Mouse (Mus musculus): ENCODE results near the gene Gsg1l. TPM values are rescaled to one million over a fixed set of nuclear protein-coding genes. Genes with fewer than 3 reads are reported as not detected.

Gsg1l gene
- total RNA-seq, 2 experiments from 2014 or later = 31.6 to 71.0 TPM

DNA sequence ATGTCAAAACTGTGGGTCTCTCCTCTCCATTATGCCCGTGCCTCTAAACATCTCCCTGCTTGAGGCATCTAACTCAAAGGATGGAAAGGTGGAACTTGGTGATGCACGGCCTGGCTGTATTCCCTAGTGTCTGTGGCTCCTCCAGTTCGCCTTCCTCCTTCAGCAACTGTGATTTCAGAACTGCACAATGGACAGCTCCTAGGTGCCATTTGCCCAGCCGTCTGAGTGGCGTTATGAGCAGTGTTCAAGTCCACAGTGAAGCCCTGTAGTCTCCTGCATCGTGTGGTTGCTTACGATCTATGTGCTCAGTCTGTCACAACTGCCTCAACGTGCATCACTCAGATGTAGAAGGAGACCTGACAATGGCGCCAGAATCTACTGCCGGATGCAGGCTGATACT is 96.6 kb downstream of the Gsg1l start:
- no peak for DNase-seq (ENCODE audit: low spot score in 2 of 2)

DNA sequence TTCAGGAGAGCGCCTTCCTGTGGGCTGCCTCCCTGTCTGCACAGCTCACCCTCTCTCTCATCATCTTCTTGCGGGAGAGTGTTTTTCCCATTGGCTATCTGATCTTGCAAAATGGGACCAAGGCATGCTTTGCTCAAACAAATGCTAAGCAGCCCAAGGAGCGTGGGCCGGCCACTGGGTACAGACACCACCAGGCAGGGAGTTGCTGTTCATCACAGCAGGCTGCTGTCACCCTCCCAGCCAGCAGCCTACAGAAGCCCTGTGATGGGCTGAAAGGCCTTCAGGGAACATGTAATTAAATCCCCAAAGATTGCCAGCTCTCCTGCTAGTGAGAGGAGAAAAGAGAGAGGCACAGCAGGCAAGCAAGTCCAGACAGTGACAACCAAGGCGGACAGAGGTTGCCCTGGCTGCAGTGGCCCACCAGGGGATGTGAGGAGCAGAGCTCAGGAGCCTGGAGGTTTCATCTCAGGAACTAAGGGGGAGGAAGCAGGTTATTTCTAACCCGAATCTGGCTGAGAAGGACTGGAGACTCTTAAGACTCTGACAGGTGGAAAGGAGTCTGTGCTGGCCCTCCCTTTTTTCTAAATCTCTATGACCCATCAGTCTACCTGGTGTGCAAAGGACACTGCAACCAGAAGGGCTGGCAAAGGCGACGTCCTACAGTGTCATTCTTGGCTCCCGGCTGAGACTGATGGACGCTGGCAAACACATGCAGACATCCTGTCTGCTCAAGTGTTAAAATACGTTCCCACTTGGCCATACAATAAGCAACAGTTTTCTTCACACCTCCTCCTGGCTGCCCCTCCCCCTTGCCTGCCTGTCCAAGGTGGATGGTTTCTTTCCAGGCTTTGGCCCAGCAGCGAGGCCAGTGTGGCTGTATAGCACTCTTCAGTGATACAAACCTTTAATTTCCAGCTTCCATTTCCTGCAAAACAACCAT is 98.0 kb downstream of the Gsg1l start:
- no peak for DNase-seq (ENCODE audit: low spot score in 2 of 2)

DNA sequence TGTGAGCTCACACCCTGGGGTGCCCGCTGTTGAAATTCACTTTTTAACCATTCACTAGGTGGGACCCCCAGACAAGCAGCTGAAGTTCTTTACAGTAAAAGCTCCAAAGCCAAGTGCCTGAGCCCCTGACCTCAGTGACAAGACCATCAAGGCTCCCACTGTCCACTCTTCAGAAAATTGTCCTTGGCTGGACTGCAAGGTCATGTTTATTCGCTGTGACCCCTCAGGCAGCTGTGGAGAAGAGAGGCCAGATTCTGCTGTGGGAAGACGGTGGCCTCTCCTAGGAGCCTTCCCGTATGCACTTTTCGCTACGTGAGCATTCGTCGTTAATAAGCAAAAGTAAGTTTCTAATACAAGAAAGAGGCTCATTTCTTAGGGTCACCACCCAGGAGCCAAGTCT is 102.6 kb downstream of the Gsg1l start:
- no peak for DNase-seq (ENCODE audit: low spot score in 2 of 2)

DNA sequence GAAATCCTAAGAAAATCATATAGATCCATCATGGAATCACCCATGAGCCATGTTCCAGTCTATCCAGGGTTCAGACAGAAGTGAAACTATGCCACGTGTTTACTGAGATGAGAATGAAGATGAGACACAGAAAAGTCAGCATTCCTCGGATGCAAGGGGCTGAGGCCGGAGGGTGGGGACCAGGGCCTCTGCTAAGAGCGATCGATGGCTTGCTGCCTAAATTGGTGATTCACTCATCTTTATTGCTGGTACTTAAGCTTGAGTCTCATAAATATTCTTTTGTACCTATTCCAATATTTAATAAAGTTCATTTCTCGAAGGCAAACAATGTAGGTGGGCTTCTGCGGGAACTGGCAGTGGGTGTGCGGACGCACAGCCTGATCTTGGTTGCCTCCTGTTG is 105.5 kb downstream of the Gsg1l start:
- no peak for DNase-seq (ENCODE audit: low spot score in 2 of 2)

DNA sequence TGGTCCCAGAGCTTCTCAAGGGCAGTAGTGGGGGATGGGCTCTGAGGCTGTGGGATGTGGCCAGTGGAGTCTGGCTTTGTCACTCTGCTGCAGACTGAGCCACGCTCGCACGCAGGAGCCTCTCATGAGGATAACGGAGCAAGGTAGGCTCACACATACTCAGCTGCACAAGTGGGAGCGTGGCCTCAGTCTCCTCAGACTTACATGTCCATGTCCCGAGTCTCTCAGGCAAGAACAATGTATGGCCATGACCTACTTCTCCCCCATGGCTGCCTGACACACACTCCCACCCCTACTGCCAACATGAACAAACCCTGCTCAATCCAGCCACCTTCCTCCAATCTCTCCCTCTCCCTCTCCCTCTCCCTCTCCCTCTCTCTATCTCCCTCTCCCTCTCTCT is 106.8 kb downstream of the Gsg1l start:
- no peak for DNase-seq (ENCODE audit: low spot score in 2 of 2)

DNA sequence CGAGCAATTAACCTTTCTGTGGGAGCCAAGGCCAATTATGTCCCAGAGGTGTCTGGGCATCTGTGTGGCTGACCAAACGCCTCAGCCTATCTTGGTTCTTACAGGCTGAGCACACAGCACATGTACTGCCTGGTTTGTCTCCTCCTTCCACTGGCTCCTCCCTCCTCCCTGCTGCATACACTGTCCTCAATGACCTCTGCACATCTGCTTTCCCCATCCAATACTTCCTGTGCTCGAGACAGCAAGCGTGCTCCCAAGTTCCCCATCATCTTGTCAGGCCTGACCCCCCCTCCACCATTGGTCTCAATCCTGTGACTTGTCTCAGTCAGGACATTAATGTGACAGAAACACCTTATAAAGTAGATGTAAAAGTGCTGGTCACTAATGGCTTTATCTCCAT is 108.3 kb downstream of the Gsg1l start:
- DNase-seq (ENCODE audit: low spot score in 2 of 2) = no peak

DNA sequence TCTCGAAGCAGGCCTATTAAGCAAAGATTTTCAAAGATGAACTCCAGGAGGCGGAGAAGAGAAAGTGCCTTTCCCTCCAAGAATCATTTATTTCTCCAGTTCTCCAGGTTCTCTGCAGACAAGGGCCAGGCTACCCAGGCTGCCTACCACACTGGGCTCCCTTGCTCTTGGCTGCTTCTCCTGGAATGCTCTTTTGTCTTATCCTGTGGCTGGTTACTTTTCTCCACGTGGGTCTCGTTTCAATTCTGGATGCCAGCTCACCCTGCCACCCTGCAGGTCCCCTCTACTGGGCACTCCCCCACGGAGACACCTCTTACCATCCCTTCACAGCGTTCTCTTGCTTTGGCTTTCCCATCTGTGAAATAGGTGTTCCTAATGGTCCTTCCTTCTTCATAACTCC is 109.4 kb downstream of the Gsg1l start:
- DNase-seq (ENCODE audit: low spot score in 2 of 2) = no peak

DNA sequence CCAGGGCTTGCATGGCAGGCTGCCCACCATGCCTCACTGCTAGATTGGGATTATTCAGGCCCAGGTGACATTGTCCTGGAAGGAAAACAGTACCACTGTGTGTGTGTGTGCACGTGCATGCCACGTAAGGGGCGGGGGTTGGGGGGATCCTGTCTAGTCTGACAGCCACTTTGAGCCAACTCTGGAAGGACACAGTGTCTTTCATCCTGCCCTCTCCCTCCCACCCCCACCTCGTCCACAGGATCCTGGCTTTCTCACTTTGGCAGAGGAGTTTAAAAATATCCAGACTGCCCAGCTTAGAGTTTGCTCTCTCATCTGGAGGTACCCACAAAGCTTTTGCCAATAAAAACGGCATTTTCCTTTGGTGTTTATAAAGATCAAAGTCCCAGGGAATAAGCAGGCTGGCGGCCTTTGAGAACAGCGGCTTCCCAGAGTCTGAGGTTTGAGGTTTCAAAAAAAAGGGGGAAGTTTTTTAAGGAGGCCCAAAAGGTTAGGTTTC is 110.0 kb downstream of the Gsg1l start:
- DNase-seq (ENCODE audit: low spot score in 2 of 2) = no peak

DNA sequence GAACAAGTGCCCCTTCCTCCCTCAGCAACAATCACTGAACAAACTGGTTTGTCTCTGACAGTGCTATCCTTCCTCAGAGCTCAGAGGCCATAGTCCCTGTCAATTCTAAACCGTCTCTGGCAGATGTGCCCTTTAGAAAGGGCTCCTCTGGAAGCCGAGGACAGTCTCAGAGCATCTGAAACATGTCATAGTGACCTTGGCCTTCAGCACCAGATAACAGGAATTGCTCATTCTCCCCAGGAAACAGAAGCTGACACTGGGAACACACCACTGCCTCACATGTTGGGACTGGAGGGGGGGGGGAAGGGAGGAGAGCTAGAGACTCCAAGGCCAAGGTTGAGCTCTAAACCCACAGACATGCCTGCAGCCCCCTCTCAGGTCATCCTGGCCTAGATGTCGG is 113.1 kb downstream of the Gsg1l start:
- no peak for DNase-seq (ENCODE audit: low spot score in 2 of 2)

DNA sequence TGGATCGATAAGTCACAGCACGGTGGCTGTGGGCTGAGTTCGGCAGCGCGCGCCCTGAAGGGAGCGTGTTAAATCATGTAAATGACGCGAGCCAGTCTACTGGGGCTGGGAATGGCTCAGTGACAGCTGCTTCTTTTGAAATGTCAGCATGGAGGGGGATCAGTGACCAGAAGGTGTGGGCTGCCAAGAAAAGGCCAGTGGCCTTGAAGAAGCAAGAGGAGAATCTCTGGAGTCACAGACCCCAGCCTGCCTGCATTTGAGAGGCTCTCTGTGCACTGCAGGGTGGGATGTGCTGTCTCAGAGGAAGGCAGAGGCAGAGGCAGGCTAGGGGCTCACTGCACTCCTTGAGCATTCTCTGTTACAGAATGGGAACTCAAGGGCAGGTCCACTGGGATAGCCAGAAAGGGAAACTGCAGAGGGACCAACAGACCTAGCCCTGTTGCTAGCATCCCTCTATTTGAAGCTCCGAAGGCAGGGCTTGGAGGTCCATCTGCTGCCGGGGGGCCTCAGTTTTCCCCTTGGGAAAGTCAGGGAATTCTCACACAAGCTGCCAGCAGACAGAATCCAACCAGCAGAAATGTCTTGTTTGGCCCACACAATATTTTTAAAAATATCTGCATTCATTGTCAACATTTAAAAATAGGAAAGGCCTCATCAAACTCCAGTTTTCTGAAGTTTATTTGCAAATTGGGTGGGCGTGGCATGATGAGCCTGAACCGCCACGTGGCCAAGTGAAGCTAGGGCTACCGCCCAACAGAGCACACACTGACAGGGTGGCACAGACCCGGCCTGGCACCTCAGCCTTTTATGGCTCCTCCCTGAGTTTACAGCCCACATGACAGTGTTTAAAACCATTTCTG is 115.6 kb downstream of the Gsg1l start:
- no peak for DNase-seq (ENCODE audit: low spot score in 2 of 2)

DNA sequence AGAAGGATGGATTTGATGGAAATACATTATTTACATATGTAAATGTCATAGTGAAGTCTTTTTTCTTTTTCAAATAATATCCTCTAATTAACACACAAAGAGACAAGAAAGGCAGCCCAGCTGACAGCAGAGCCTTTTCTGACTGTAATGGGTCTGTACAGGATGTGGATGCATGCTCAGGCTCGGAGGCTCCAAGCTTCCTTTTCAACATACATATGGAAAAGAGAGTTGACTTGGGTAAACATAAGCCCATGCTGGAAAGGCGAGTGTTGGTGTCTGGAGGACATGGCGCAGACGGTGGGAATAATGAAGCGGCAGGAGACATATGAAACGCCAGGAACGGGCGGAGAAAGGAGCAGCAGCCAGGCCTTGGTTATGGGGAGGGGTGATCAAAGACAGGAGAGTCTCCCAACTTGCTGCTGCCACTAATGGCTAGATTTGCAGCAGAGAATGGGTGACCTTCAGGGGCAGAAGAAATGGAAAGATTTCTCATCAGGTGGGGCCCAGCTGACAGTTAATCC is 118.1 kb downstream of the Gsg1l start:
- DNase-seq (ENCODE audit: low spot score in 2 of 2) = no peak

DNA sequence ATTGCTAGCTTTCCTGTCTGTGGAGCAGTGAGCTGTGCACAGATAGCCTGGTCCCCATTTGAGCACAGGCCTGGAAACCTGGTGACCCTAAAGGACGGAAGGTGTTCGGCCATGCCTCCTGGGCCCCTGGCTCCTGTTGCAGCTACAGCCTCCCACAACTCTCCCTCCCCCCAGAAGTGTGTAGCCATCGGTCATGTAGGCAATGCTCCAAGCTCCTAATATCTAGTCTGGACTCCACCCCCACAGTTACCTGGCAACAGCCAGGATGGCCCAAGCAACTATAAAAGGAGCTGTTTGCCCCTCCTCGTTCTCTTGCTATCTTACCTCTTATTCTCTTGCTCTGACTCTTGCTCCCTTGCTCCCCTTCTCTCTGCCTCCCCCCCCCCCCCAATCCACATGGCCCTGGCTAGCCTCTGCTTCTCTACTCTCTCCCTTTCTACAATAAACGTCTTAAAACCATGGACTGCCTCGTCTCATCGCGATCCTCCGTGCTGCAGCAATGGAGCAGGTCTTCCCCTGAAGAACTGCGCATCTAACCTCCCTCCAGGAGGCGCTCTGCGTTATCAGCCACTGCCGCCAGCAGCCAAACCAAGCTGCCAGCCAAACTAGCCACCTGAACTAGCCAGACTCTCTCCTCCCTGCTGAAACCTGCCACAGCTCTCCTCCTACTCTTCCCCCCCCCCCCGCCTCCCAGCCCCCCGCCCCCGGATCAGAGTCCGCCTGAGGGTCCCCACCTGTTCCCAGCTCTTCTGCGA is 122.7 kb downstream of the Gsg1l start:
- DNase-seq (ENCODE audit: low spot score in 2 of 2) = no peak

DNA sequence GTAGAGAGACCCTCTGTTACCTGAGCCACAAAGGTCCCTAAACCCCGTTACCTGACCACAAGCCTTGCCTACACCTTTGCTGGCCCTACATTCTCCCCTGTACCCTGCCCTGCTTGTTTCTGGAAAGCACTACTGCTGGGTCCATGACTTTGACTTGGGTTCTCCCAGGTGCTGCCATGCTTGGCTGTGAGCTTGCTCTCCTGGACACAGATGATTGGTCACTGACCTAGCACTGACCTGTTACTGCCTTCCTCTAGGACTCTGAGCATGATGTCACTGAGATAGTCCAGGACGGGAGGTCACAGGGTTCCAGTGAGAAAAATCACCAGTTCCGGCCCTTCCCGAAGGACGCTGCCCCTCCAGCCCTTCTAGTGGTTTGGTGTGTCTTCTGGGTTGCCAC is 123.4 kb downstream of the Gsg1l start:
- no peak for DNase-seq (ENCODE audit: low spot score in 2 of 2)

DNA sequence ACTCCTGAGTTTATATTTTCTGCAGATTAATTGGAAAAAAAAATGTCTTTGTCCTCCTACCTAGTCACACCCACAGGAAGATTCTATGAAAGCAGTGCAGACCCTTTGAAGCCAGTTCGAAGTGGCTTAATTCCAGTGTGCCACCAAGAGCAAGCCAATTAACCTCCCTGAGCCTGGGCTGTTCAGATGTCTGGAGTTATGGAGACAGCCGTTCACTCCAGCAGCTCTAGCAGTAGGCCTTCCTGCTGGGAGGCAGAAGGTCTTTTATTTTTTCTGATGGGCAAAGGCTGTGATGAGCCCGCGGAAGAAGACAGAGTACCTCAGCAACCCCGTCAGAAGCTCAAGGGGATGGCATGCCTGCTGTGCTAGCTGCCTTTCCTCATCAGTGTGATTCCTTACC is 127.2 kb downstream of the Gsg1l start:
- no peak for DNase-seq (ENCODE audit: low spot score in 2 of 2)

DNA sequence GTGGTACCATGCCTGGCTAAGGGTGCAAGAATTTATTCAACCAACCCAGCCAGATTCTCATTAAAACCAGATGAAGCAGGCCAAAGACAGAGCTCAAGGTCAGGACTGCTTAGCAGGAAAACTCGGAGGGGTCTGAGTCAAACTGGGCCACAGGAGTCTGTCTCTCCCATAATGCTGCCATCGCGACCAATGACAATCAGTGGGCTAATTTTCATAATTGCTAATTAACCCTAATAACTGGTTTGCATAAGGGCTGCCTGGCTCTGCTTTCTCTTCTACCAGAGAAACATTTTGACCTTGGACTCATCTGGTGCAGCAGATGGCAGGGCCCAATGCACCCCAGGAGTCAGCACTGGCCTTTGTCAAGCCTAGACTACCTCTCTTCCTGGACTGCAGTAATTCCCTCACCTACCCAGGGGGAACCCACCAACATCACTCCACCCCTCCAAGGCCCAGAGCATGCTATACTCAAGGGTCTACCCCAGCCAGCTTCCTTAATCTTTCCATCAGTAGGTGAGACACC is 127.8 kb downstream of the Gsg1l start:
- no peak for DNase-seq (ENCODE audit: low spot score in 2 of 2)

DNA sequence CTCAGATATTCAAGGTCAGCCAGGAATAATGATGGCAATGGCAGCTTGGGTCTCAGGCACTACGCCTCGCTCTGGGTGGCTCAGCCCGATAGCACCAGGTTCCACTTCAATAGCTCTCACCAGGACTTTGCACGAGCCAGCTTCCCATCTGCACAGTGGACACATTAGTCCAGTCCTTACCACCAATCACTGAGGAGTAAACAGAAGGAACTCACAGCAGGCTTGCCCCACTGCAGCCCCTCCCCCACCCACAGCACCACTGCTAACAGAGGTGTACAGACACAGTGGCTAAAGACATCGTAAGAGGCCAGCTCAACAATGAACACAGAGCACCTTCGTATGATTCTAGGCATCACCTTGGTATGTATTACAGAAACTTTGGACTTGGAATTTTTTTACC is 128.4 kb downstream of the Gsg1l start:
- no peak for DNase-seq (ENCODE audit: low spot score in 2 of 2)

DNA sequence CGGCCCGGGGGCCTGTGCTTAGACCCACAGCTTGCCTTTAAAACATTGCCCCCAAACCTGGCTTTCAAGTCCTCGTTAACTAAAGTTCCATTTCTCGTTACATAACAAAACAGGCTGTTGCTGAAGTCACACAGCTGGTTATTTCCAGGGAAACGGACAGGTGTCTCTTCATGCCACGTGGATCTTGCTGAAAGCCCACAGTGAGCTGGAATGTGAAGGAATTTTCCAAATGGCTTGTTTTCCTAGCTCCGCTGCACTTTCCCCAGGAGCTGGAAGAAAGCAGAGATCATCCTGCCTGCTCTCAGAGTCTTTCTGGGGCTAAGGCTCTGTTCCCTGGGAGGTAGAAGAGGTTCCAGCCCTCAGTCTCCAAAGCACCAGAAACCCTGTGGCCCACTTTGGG is 130.3 kb downstream of the Gsg1l start:
- no peak for DNase-seq (ENCODE audit: low spot score in 2 of 2)

DNA sequence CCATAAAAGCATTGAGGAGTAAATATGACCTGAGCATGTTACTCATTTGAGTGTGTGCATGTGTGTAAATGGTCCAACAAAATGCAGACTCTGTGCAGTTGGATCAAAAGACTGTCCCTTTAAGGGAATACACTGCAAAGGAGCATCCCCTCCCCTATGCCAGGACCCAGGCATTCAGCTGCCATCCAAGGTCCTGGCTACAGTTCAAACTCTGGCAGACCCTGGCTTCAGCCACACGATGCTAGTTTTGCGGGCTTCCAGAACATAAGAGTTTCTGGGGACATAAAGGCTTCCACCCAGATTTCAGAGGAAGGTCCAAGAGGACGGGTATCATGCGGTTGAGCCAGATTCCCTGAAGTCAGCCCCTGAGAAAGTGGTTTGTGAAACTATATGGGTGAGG is 133.2 kb downstream of the Gsg1l start:
- DNase-seq (ENCODE audit: low spot score in 2 of 2) = no peak

DNA sequence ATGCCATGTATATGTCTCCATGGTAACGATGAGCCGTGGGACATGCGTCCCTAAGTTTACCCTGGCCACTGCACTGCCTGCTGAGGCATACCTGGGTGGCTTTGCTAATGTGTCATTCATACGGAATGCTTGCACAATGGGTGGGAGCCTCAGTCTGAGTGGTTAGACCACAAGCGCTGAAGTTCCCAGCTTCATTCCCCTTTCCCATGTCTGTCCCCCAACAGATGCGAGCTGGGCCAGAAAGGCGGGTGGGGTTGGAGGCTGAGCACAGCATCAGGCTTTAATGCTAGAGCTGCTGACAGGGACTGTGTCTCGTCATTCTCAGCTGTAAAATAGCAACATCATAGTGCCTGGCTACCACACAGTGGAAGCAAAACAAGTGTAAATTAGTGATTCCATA is 136.3 kb downstream of the Gsg1l start:
- DNase-seq (ENCODE audit: low spot score in 2 of 2) = no peak

DNA sequence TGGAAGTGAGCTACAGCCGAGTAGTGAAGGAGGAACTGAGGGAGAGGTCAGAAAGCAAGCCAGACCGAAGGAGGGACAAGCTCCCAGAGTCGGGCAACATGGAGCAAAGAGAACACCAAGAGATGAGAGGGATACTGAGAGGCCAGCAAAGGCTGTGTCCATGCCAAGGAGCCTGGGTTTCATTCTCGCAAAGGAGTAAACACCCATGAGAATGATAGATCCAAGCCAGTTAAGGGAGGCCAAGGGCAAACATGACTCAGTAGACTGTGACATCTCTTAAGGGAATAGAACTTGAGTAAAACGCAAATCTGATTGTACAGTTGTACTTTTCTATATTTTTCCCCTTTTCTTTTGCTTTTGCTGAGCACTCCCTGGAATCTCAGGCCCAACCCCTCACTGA is 137.6 kb downstream of the Gsg1l start:
- DNase-seq (ENCODE audit: low spot score in 2 of 2) = no peak

DNA sequence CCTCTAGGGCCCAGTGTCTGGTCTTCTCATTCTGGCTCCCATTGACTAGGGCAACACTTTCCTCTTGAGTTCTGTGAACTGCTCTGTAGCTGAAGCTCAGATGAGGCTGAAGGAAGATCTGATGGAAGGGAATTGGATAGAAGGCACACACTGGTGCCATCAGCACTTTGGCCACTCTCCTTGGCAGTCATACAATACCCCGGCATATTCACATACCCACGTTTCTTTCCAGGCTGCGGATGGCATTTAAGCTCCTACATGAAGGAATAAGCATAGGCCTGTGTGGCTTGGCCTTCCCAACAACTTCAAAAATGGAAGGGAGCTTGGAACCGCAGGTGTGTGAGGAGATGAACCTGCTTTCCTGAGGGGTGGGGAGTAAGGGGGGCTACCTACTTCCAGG is 138.7 kb downstream of the Gsg1l start:
- DNase-seq (ENCODE audit: low spot score in 2 of 2) = no peak

All from adrenal gland, adult 18-20 months (tissue).